Mouse (Mus musculus) midbrain, embryonic 13.5 days (tissue): ENCODE data around the gene Kcnj6. TPM values are rescaled to one million over a fixed set of nuclear protein-coding genes. Genes with fewer than 3 reads are reported as not detected.

Source experiments
- ATAC-seq: fragments of 200-750 bp; cut with Nextera tagmentation; 2 replicates; pipeline ENCODE4 v1.8.0; 2017; ENCODE audit warnings: mild to moderate bottlenecking, moderate TSS enrichment, moderate library complexity
- H3K27ac ChIP-seq: fragments of 300-500 bp; sonication (generic); 2 replicates; pipeline ENCODE4 v1.5.1; 2015; ENCODE audit warnings: inconsistent platforms, mild to moderate bottlenecking, moderate library complexity
- H3K27me3 ChIP-seq: fragments of 300-500 bp; sonication (generic); 2 replicates; pipeline ENCODE4 v1.6.1; 2015; ENCODE audit warnings: mild to moderate bottlenecking, inconsistent platforms
- H3K36me3 ChIP-seq: fragments of 300-500 bp; sonication (generic); 2 replicates; pipeline ENCODE4 v1.6.1; 2015; ENCODE audit warnings: mild to moderate bottlenecking, inconsistent platforms
- H3K4me1 ChIP-seq: fragments of 300-500 bp; sonication (generic); replicated peaks from 2 replicates; pipeline ENCODE4 v1.6.1; 2015; ENCODE audit warnings: inconsistent platforms
- H3K4me2 ChIP-seq: fragments of 300-500 bp; sonication (generic); replicated peaks from 2 replicates; pipeline ENCODE4 v1.6.1; 2015; ENCODE audit warnings: moderate library complexity, mild to moderate bottlenecking, inconsistent platforms
- H3K4me3 ChIP-seq: fragments of 300-500 bp; sonication (generic); replicated peaks from 2 replicates; pipeline ENCODE4 v1.5.1; 2015; ENCODE audit warnings: mild to moderate bottlenecking, inconsistent platforms
- H3K9ac ChIP-seq: fragments of 300-500 bp; sonication (generic); replicated peaks from 2 replicates; pipeline ENCODE4 v1.6.1; 2015; ENCODE audit warnings: mild to moderate bottlenecking, inconsistent platforms
- H3K9me3 ChIP-seq: fragments of 300-500 bp; sonication (generic); 2 replicates; pipeline ENCODE4 v1.6.1; 2016; ENCODE audit warnings: mild to moderate bottlenecking, inconsistent platforms
- WGBS: fragments of 180-500 bp; shearing (Covaris S2); methylation state at CpG from one replicate; pipeline ENCODE4 v1.1.7; 2015; 5-methylcytosine and 5-hydroxymethylcytosine counted together
- polyA plus RNA-seq: library from polyadenylated mRNA; unstranded; fragments of >200 nt; fragmentation: Nextera tagmentation; extraction: Ambion mirVana; gene quantifications from 2 replicates; pipeline ENCODE4 v1.2.1, GENCODE M21; 2015

Kcnj6 gene
- polyA plus RNA-seq = 2.7 and 2.8 TPM in 2 replicates

DNA sequence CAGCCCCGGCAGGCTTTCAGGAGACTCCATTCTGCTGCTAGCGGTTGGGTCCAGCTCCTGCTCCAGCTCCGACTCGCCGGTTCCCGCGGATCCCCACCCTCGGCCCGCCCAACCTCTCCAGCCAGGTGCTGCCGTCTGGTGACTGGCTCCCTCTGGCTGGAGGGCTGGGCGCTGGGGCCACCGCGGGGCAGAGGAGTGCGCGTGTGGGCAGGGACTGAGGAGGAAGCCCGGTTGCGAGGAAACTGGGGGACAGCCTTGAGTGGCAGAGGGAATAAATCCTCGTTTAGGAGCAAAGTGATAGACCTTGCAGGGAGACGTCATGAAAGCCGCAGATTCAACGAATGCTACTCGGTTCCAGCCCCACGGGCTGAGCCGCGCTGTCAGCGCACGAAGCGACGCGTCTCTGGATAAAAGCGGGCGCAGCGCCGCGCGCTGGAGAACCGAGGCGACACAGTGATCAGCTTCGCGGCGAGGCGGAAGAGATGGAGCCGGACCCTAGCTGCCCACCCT, at the start of gene Kcnj6:
Kcnj6 (minus strand) TSS at position 362 of the 510 bp plus-strand sequence.
- H3K4me2 ChIP-seq = peak within 1 kb of the TSS; percentile 69
- H3K9me3 ChIP-seq = no peaks in the 10 kb centered on the region
- peak within 1 kb of the TSS; percentile 67 for H3K9ac ChIP-seq
- peaks cover 40% of the 10 kb centered on the region for H3K4me1 ChIP-seq
- H3K27me3 ChIP-seq = peaks cover 39% of the 10 kb centered on the region
- peak; percentile 84 for ATAC-seq
- under 1% methylated on average over 43 of the region's 43 CpGs for WGBS
- H3K27ac ChIP-seq = peak within 1 kb of the TSS; percentile 72
- H3K36me3 ChIP-seq = no peaks in the 10 kb centered on the region
- peak within 1 kb of the TSS; percentile 51 for H3K4me3 ChIP-seq

DNA sequence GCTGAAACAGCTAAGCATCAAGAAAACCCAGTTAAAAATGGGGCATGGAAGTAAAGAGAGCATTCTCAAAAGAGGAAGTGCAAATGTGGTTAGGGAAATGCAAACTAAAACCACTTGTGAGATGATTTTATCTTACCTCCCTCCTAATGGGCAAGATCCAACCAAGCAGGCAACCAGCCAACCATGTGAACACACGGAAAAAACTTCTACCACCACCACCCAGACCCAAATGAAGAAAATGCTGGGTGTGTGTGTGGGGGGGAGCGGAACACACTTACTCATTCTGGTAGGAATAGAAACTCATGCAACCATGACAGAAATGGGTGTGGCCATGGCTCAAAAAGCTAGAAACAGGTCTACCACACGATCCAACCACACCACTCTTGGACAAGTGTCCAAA, 12.4 kb upstream of the Kcnj6 start:
- ATAC-seq = no peak
- no peak overlapping the region for H3K4me2 ChIP-seq
- no peaks in the 10 kb centered on the region for H3K4me1 ChIP-seq
- no peak overlapping the region for H3K4me3 ChIP-seq
- H3K36me3 ChIP-seq = no peaks in the 10 kb centered on the region
- 88% methylated on average over 3 of the region's 3 CpGs for WGBS
- no peak overlapping the region for H3K27ac ChIP-seq
- no peaks in the 10 kb centered on the region for H3K27me3 ChIP-seq
- H3K9me3 ChIP-seq = no peaks in the 10 kb centered on the region
- H3K9ac ChIP-seq = no peak overlapping the region

DNA sequence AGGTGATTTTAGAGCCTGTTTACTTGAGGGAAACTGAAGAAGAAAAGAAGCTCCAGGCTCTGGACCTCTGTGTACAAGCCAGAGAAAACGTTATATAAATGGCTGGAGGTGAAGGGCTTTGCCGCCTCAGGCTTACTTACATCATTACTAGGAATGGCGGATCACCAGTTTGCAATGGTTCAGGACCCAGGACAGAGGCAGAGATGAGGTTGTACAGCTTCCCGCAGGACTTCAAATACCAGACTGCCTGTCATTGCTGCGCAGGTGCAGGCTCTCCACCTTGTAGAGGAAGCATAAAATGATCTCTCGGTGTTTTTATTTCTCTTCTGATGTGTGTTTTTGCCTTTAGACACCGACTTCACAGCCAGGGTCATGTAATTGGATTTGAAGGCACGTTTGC, 7.1 kb upstream of the Kcnj6 start:
- Histone ChIP-seq H3K9me3 (no peaks in the 10 kb centered on the region), H3K4me1 (peaks cover 7% of the 10 kb centered on the region), H3K27me3 (no peaks in the 10 kb centered on the region), H3K27ac (peak overlapping the region; percentile 4; the same call in 1 of the 2 replicates), H3K4me2 (no peak overlapping the region), H3K36me3 (no peaks in the 10 kb centered on the region), H3K9ac (no peak overlapping the region), H3K4me3 (no peak overlapping the region)
- WGBS = 31% methylated on average over 8 of the region's 8 CpGs
- no peak for ATAC-seq

DNA sequence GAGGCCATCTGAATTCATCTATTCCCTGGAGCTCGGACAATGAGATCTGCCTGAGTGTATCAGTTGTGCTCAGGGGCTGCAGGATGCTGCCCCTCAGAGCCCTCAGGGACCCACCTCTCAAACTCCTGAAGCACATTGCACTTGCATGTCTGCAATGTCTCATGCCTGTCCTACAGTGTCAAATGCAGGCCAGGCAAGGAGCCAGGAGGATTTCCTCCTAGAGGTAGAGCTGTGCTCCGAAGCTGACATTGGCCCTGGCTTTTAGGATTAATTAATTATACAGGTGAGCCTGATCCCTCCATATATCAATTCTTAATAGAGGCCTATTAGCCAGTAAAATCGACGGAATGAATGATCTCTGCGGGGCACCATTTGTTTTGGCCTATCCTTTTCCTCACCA, 2.0 kb upstream of the Kcnj6 start:
- peaks cover 42% of the 10 kb centered on the region for H3K4me1 ChIP-seq
- no peak overlapping the region for H3K4me3 ChIP-seq
- 62% methylated on average over 5 of the region's 5 CpGs for WGBS
- no peaks in the 10 kb centered on the region for H3K36me3 ChIP-seq
- no peak overlapping the region for H3K27ac ChIP-seq
- peaks cover 33% of the 10 kb centered on the region for H3K27me3 ChIP-seq
- H3K4me2 ChIP-seq = no peak overlapping the region
- H3K9me3 ChIP-seq = no peaks in the 10 kb centered on the region
- H3K9ac ChIP-seq = no peak overlapping the region
- no peak for ATAC-seq

DNA sequence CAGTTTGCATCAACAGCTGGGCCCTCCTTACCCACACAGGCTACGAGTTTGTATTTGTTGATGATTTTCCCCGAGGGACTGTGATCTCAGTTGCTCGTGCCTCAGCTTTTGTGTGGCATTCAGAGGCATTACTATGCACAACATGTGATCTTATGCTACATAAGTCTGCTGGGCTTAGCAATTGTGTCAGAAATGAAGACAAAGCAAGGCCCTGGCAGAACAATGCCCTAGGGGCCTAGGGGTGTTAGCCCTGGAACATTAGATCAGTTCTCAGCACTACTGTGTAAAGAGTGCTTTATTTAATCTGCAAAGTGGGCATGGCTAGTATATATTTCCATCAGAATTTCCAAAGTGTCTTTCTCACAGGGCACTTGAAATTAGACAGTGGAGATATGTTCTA, 1.5 kb upstream of the Kcnj6 start:
- Histone ChIP-seq H3K4me2 (no peak overlapping the region), H3K4me3 (no peak overlapping the region), H3K9me3 (no peaks in the 10 kb centered on the region), H3K27me3 (peaks cover 33% of the 10 kb centered on the region), H3K4me1 (peaks cover 40% of the 10 kb centered on the region), H3K9ac (no peak overlapping the region), H3K27ac (no peak overlapping the region), H3K36me3 (no peaks in the 10 kb centered on the region)
- no peak for ATAC-seq
- WGBS = 10% methylated on average over 3 of the region's 3 CpGs

DNA sequence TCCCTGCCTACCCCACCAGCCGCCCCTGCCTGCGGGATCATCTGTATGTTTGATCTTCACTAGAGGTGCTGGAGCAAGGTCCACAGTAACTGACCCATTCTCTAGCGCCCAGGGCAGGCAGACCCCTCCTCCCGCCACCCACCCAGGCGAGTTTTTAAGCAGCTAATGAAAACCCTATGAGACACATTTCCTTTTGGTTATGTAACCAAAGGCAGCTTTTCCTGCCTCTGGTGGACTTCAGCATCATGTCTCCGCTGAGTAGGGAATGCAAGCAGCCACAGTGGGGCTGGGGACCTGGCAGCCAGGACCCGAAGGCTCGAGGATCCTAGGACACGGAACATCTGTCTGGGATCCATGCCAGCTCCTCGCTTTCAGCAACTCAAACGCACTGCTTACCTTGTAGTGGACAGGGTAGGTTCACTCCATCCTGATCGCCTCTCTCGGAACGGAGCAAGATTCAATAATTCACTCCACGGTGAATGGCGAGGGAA, 665 bp downstream of the Kcnj6 start:
- Histone ChIP-seq H3K36me3 (no peaks in the 10 kb centered on the region), H3K4me3 (peak overlapping the region; percentile 51), H3K4me1 (peaks cover 40% of the 10 kb centered on the region), H3K4me2 (peak overlapping the region; percentile 69), H3K9me3 (no peaks in the 10 kb centered on the region), H3K27me3 (peaks cover 39% of the 10 kb centered on the region), H3K27ac (0 out of 2 replicates have a peak overlapping the region, but pooled peaks have one; percentile 72), H3K9ac (peak overlapping the region; percentile 67)
- ATAC-seq = peak; percentile 5; the same call in 1 of the 2 replicates
- 11% methylated on average over 16 of the region's 16 CpGs for WGBS

DNA sequence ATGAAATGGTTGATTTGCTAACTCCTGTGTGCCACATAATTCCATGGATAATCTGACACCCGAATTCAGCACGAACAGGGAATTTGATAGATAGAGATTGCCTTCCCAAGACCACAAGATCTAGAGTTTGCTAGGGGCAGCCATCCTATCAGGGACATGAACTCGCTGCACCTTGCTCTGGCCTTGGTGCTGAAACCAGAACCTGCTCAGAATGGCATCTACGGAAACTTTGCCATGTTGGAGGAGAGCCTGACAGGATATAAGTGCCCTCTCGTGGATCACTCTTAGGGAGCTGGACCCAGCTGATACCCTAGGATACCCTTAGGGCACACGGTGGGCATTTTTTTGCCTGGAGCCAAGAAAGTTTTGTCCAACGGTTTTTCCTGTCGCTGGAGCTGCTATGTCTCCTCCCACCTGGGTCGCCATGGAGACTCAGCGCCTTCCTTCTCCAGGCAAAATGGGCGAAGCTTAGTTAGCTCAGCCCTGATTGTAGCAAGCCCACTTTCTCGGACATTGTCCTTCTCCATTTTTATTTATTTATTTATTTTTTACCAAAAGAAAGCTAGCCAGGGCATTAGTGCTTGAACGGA, 1.9 kb downstream of the Kcnj6 start:
- Histone ChIP-seq H3K4me3 (peak overlapping the region; percentile 51), H3K9ac (no peak overlapping the region), H3K27me3 (peaks cover 39% of the 10 kb centered on the region), H3K36me3 (no peaks in the 10 kb centered on the region), H3K4me2 (peak overlapping the region; percentile 69), H3K27ac (no peak overlapping the region), H3K4me1 (peaks cover 40% of the 10 kb centered on the region), H3K9me3 (no peaks in the 10 kb centered on the region)
- no peak for ATAC-seq
- WGBS = 9% methylated on average over 13 of the region's 13 CpGs

DNA sequence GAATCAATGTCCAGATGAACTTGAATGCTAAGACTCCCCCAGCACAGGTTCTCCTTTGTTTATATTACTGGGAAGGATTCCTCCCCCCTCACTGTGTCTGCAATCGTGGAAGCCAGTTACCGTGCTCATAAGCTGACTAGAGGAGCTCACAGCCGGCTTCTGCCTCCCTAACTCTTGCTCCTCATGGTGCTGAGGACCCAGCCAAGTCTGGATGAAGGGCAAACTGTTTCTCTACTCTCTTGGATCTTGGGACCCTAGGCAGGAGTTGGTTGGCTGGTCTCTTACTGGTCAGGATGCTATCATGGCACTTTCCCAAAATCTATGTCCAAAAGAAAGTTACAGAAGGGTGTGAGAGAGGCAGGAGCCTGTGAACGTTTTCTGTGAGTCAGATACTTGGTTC, 2.6 kb downstream of the Kcnj6 start:
- H3K4me3 ChIP-seq = 0 out of 2 replicates have a peak overlapping the region, but pooled peaks have one; percentile 51
- H3K27me3 ChIP-seq = peaks cover 39% of the 10 kb centered on the region
- no peaks in the 10 kb centered on the region for H3K36me3 ChIP-seq
- peak overlapping the region; percentile 69 for H3K4me2 ChIP-seq
- H3K9ac ChIP-seq = no peak overlapping the region
- no peak for ATAC-seq
- peaks cover 39% of the 10 kb centered on the region for H3K4me1 ChIP-seq
- no peaks in the 10 kb centered on the region for H3K9me3 ChIP-seq
- 63% methylated on average over 4 of the region's 4 CpGs for WGBS
- H3K27ac ChIP-seq = no peak overlapping the region

DNA sequence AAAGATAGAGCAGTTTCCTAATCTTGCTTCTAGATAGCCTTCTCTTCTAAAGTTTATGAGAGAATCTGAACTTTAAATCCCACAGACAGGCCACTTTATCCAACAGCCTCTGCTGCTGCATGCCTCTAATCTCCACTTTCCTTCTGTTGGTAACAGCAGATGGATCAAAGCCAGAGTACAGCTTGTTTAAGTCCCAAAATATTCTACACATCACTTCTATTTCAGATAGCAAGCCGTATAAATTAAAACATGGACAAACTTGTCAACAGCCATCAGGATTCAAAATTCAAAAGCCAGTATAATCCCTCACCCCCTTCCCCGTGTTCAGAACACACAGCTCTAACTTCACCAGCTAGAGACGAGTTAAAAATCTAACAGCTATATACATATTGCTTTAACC, 3.4 kb downstream of the Kcnj6 start:
- no peak for ATAC-seq
- H3K27me3 ChIP-seq = peaks cover 39% of the 10 kb centered on the region
- H3K4me2 ChIP-seq = peak overlapping the region; percentile 69; the same call in 1 of the 2 replicates
- no peaks in the 10 kb centered on the region for H3K9me3 ChIP-seq
- no peak overlapping the region for H3K9ac ChIP-seq
- peaks cover 32% of the 10 kb centered on the region for H3K4me1 ChIP-seq
- no peaks in the 10 kb centered on the region for H3K36me3 ChIP-seq
- 76% methylated on average over 3 of the region's 3 CpGs for WGBS
- H3K4me3 ChIP-seq = no peak overlapping the region
- no peak overlapping the region for H3K27ac ChIP-seq

DNA sequence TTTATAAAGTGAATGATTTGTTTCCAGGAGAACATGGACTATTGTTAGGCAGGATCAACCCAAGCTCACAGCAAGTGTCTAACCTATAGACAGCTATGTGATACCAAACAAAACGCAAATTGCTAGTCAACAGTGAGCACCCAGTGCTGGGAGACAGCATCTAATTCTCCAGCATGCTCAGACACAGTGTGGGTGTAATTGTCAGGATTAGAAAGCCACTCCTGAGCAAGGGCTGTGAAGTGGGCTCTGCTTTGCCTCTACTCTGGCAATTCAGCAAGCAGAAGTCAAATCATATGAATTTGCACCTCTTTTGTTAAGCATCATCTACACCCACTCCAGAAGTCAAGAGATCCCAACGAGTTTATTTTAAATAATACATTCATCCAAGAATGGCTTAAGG, 7.4 kb downstream of the Kcnj6 start:
- no peak overlapping the region for H3K4me3 ChIP-seq
- H3K27me3 ChIP-seq = peaks cover 10% of the 10 kb centered on the region
- H3K9ac ChIP-seq = no peak overlapping the region
- H3K4me2 ChIP-seq = no peak overlapping the region
- peaks cover 6% of the 10 kb centered on the region for H3K4me1 ChIP-seq
- no peak overlapping the region for H3K27ac ChIP-seq
- ATAC-seq = no peak
- 78% methylated on average over 2 of the region's 2 CpGs for WGBS
- H3K36me3 ChIP-seq = no peaks in the 10 kb centered on the region
- no peaks in the 10 kb centered on the region for H3K9me3 ChIP-seq

DNA sequence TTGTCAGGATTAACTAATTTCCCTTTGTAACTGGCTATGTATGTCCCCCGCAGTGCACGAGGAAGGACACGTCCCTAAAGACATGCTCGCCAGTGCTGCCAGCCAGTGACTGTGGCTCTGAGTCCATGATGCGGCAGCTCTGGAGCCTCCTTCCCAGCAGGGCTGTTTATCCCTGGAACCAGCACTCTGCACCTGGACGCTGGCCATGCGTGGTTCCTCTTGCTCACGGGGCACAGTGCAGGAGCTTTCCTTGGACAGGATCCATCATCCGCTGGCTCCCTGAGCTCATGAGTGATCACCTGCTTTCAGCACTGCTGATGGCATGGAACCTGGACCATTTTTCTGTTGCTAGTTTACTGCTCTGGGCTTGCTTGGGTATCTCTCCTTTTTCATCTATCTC, 10.8 kb downstream of the Kcnj6 start:
- 52% methylated on average over 9 of the region's 9 CpGs for WGBS

DNA sequence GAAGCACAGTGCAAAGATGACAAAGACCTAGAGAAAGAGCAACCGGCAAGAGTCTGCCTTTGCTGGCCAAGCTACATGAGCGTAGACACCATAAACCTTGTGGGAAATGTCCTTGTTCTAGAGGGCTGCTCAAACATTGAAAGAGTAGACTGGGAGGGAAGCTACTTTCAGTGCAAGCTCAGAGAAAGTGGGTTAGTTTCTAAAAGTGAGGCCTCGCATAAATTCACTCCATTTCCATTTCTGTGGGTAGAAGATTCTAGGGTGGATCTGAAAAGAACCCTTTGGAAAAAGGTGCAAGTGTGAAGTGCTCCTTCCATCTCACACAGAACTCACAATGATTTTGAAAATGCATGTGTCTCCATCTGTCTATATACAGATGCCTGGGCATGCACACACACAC, 13.2 kb downstream of the Kcnj6 start:
- Histone ChIP-seq H3K9ac (no peak overlapping the region), H3K4me1 (peaks cover 6% of the 10 kb centered on the region), H3K4me2 (no peak overlapping the region), H3K4me3 (no peak overlapping the region), H3K27me3 (no peaks in the 10 kb centered on the region), H3K9me3 (peaks cover 3% of the 10 kb centered on the region; the same call in 1 of the 2 replicates), H3K27ac (no peak overlapping the region), H3K36me3 (no peaks in the 10 kb centered on the region)
- WGBS = 91% methylated on average over 3 of the region's 3 CpGs
- no peak for ATAC-seq

More for the DNA sequence above, 10.8 kb downstream of the Kcnj6 start:
- Histone ChIP-seq H3K27me3 (no peaks in the 10 kb centered on the region), H3K36me3 (no peaks in the 10 kb centered on the region), H3K27ac (no peak overlapping the region; the same call in 1 of the 2 replicates), H3K4me3 (no peak overlapping the region), H3K9ac (no peak overlapping the region), H3K9me3 (peaks cover 3% of the 10 kb centered on the region; the same call in 1 of the 2 replicates), H3K4me2 (no peak overlapping the region), H3K4me1 (peaks cover 6% of the 10 kb centered on the region)
- ATAC-seq = no peak
